Mouse (Mus musculus) lung, embryonic 16.5 days (tissue): ENCODE results near the gene Tmem235. TPM values are rescaled to one million over a fixed set of nuclear protein-coding genes. Genes with fewer than 3 reads are reported as not detected.

ENCODE experiments used
- ATAC-seq: fragments of 200-750 bp; cut with Nextera tagmentation; 2 replicates; pipeline ENCODE4 v1.8.0; 2017; ENCODE audit warnings: low read depth, mild to moderate bottlenecking, moderate library complexity
- H3K27ac ChIP-seq: fragments of 300-500 bp; sonication (generic); 2 replicates; pipeline ENCODE4 v1.5.1; 2014; ENCODE audit warnings: mild to moderate bottlenecking, control low read depth, low read length
- H3K27me3 ChIP-seq: fragments of 300-500 bp; sonication (generic); 2 replicates; pipeline ENCODE4 v1.6.1; 2014; ENCODE audit warnings: low read depth, low read length, mixed read lengths; ENCODE audit not compliant: control insufficient read depth, insufficient read depth
- H3K36me3 ChIP-seq: fragments of 300-500 bp; sonication (generic); 2 replicates; pipeline ENCODE4 v1.6.1; 2014; ENCODE audit warnings: low read length; ENCODE audit not compliant: control insufficient read depth, insufficient read depth
- H3K4me1 ChIP-seq: fragments of 300-500 bp; sonication (generic); replicated peaks from 2 replicates; pipeline ENCODE4 v1.6.1; 2014; ENCODE audit warnings: low read length, mixed read lengths; ENCODE audit not compliant: control insufficient read depth, insufficient read depth
- H3K4me2 ChIP-seq: fragments of 300-500 bp; sonication (generic); 2 replicates; pipeline ENCODE4 v1.6.1; 2014; ENCODE audit warnings: low read depth, low read length, control low read depth
- H3K4me3 ChIP-seq: fragments of 300-500 bp; sonication (generic); 2 replicates; pipeline ENCODE4 v1.5.1; 2014; ENCODE audit warnings: mild to moderate bottlenecking, low read length, control low read depth
- H3K9ac ChIP-seq: fragments of 300-500 bp; sonication (generic); 2 replicates; pipeline ENCODE4 v1.6.1; 2014; ENCODE audit warnings: low read length, control low read depth
- H3K9me3 ChIP-seq: fragments of 300-500 bp; sonication (generic); 2 replicates; pipeline ENCODE4 v1.6.1; 2016; ENCODE audit warnings: low read length; ENCODE audit not compliant: control insufficient read depth
- WGBS: fragments of 180-500 bp; shearing (Covaris S2); extraction: QIAGEN DNeasy Blood & Tissue Kit; methylation state at CpG from one replicate; pipeline ENCODE4 v1.1.7; 2014; 5-methylcytosine and 5-hydroxymethylcytosine counted together
- polyA plus RNA-seq: library from polyadenylated mRNA; unstranded; fragments of >200 nt; fragmentation: Nextera tagmentation; extraction: Ambion mirVana; gene quantifications from 2 replicates; pipeline ENCODE4 v1.2.1, GENCODE M21; 2015

Tmem235 gene
- polyA plus RNA-seq, 1 experiment from 2014 or later: not detected

DNA sequence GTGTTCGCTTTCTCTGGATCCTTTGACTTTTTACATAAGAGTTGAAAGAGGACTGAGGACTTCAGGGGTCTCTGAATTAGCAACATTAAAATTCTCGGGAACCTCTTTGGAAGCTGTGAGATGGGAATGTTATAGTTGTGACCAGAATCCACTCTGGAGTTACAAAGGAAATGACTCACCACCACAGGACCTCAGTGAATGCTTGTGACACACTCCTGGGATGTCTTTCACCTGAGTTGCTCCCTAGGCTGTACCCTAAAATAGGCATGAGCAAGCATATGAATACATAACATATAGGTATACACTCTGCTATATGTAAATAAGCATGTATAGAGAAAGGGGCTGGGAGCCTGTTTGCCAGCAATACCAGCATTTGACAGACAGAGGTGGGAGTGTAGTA lies 17.1 kb upstream of the Tmem235 start:
- no peaks in the 10 kb centered on the region for H3K36me3 ChIP-seq
- ATAC-seq: no peak
- no peak overlapping the region for H3K27ac ChIP-seq
- H3K9me3 ChIP-seq: no peaks in the 10 kb centered on the region
- H3K9ac ChIP-seq: no peak overlapping the region
- H3K4me1 ChIP-seq: peaks cover 8% of the 10 kb centered on the region
- WGBS: 85% methylated on average over 2 of the region's 2 CpGs
- H3K4me3 ChIP-seq: no peak overlapping the region
- H3K4me2 ChIP-seq: no peak overlapping the region
- no peaks in the 10 kb centered on the region for H3K27me3 ChIP-seq

DNA sequence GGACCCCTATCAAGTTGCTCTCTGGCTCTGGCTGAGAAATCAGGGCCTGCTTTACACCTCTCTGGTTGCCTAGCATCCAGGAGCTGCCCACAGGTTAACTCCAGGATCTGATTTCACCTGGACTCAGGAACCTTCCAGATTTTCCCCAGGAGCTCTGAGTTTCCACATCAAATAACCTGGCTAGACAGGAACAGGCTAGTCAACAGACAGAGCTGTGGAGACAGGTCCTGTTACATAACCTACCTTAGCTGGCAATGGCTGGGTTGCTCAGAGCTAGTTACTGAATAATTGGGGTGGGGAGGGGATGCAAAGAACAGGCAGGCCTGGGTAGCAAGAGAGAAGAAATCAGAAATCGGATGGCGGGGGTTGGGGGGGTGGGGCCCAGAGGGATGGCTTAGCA lies 15.6 kb upstream of the Tmem235 start:
- H3K27ac ChIP-seq: 0 out of 2 replicates have a peak overlapping the region, but pooled peaks have one; percentile 3
- no peak overlapping the region for H3K4me3 ChIP-seq
- H3K36me3 ChIP-seq: no peaks in the 10 kb centered on the region
- H3K9me3 ChIP-seq: no peaks in the 10 kb centered on the region
- WGBS: 54% methylated on average over 2 of the region's 2 CpGs
- peaks cover 13% of the 10 kb centered on the region for H3K4me1 ChIP-seq
- no peak overlapping the region for H3K4me2 ChIP-seq
- H3K9ac ChIP-seq: no peak overlapping the region
- no peak for ATAC-seq
- no peaks in the 10 kb centered on the region for H3K27me3 ChIP-seq

DNA sequence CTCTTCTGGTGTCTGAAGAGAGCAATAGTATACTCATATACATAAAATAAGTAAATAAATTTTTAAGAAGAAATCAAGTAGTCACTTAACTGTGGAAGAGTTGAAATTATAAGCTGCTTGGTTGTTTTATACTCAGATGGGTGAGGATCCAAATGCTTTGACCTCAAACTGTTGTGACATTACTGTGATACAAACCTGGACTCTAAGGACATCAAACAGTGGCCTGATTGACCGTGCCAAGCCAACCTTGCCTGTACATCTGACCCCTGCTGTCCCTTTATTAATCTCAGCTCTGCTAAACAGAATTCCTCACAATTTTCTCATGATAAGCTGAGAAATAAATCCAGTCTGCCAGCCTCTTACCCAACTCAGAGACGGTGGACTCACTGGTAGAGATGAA lies 14.9 kb upstream of the Tmem235 start:
- WGBS: 77% methylated on average over 2 of the region's 2 CpGs
- Histone ChIP-seq H3K27me3 (no peaks in the 10 kb centered on the region), H3K4me3 (no peak overlapping the region), H3K9ac (no peak overlapping the region), H3K4me2 (no peak overlapping the region), H3K27ac (no peak overlapping the region), H3K36me3 (no peaks in the 10 kb centered on the region), H3K9me3 (no peaks in the 10 kb centered on the region), H3K4me1 (peaks cover 19% of the 10 kb centered on the region)
- no peak for ATAC-seq

DNA sequence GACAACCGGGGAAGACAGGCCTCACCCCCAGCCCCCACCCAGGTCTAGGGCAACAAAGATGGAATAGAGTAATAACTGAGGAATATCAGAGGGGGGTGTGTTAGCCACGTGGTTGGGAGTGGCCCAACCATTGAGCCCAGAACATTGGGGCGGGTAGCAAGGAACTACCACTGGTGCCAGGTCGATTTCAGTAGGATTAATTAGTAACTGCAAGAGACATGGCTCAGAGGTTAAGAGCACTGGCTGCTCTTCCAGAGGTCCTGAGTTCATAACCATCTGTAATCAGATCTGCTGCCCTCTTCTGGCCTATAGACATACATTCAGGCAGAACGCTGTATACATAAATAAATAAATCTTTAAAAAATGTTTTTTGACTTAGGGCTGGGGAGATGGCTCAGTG lies 13.9 kb upstream of the Tmem235 start:
- H3K4me3 ChIP-seq: no peak overlapping the region
- no peaks in the 10 kb centered on the region; the same call in 1 of the 2 replicates for H3K36me3 ChIP-seq
- H3K27ac ChIP-seq: no peak overlapping the region
- 42% methylated on average over 5 of the region's 5 CpGs for WGBS
- no peak overlapping the region for H3K9ac ChIP-seq
- no peaks in the 10 kb centered on the region for H3K27me3 ChIP-seq
- no peak for ATAC-seq
- no peaks in the 10 kb centered on the region for H3K9me3 ChIP-seq
- H3K4me2 ChIP-seq: no peak overlapping the region
- peaks cover 23% of the 10 kb centered on the region for H3K4me1 ChIP-seq

DNA sequence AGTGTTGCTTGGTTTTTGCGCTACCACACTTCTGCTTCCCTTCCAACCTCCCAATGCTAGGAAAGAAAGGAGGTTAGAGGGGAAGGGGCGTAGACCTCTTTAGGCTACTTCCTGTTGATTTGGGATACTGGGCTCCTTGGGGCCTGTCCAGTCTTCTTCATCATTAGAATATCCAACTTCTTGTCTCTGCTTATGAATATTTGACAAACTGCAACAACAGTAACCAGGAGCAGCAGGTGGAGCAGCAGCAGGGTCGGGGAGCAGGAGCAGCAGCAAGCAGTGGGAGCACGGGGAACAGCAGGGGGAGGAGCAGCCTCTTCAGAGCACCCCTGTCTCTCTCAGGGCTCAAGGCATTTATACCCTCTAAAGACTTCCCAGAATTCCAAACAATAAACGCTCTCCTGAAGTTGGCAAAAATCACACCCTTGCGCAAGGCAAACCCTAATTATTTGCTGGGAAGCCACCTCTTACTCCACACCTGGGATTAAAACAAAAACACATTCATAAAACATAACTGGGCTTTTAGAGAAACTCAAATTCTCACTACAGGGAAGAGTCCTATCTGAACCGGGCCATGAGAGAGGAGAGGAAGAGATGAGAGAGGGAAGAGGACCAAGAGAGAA lies 12.8 kb upstream of the Tmem235 start:
- no peaks in the 10 kb centered on the region for H3K9me3 ChIP-seq
- H3K36me3 ChIP-seq: peaks cover 1% of the 10 kb centered on the region; the same call in 1 of the 2 replicates
- peak overlapping the region; percentile 60 for H3K4me2 ChIP-seq
- H3K27me3 ChIP-seq: no peaks in the 10 kb centered on the region
- H3K4me3 ChIP-seq: peak overlapping the region; percentile 75
- peaks cover 23% of the 10 kb centered on the region for H3K4me1 ChIP-seq
- H3K9ac ChIP-seq: peak overlapping the region; percentile 89
- 62% methylated on average over 7 of the region's 7 CpGs for WGBS
- no peak for ATAC-seq
- H3K27ac ChIP-seq: peak overlapping the region; percentile 99

DNA sequence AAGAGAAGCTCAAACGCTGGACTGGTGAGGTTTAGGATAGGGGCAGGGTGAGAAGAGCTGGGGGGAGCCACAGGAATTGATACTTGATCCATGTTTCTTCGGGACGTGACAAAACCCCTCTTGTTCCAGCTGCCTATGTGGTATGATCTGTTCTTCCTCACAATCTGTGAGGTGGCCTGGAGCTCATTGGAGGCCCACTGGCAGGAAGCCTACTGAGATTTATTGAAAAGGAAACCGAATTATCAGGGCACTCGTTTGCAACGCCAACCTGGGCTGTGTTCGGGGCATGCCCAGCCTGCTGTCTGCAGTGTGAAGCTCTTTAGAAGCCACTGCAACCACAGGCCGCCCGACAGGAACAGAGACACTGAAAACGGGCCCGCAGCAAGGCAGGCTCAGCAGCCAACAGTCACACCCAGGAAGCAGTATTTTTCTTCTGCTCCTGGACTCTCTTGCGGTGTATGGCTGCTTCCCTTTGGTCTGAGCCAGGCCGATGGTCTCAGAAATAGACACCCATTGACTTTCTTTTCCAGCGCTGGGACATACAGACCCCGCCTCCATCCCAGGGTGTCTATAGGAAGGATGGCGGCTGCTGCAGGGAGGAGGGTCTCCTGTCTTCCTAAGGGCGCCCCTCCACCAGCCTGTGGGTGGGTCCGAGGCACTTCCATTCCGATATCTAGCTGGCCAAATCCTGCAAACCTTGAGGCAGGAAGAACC lies 12.1 kb upstream of the Tmem235 start:
- Histone ChIP-seq H3K27me3 (no peaks in the 10 kb centered on the region), H3K36me3 (peaks cover 8% of the 10 kb centered on the region), H3K4me3 (peak overlapping the region; percentile 75), H3K9me3 (no peaks in the 10 kb centered on the region), H3K27ac (peak overlapping the region; percentile 99), H3K4me1 (peaks cover 23% of the 10 kb centered on the region), H3K4me2 (peak overlapping the region; percentile 60), H3K9ac (peak overlapping the region; percentile 89)
- peak; percentile 86 for ATAC-seq
- 4% methylated on average over 19 of the region's 19 CpGs for WGBS

DNA sequence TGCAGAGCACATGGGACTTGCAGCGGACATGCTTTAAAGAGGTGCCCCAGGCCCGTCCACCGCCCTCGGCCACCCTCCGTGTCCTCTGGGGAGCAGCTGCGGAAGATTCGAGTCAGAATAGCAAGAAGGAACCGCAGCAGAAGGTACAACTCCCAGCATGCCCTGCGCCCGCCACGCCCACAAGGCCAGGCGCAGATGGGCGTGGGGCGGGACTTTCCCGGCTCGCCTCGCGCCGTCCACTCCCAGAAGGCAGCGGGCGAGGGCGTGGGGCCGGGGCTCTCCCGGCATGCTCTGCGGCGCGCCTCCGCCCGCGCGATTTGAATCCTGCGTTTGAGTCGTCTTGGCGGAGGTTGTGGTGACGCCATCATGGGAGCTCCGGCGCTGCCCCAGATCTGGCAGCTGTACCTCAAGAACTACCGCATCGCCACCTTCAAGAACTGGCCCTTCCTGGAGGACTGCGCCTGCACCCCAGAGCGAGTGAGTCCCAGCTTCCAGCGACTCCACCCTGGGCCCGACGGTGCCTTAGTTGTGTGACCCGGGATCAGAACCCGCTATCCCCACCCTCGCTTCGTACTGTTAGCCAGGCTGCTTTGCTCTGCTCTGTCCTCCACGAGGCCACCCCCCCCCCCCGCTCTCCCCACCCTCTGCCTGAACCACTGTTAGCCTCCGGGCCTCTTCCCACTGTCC lies 11.4 kb upstream of the Tmem235 start, which contains the start of gene Birc5:
Birc5 (plus strand) TSS at position 267 of the 687 bp plus-strand sequence.
- Histone ChIP-seq H3K4me1 (peaks cover 23% of the 10 kb centered on the region), H3K4me3 (peak within 1 kb of the TSS; percentile 75), H3K27ac (peak within 1 kb of the TSS; percentile 99), H3K27me3 (no peaks in the 10 kb centered on the region), H3K9ac (peak within 1 kb of the TSS; percentile 89), H3K36me3 (peaks cover 13% of the 10 kb centered on the region), H3K4me2 (peak within 1 kb of the TSS; percentile 61), H3K9me3 (no peaks in the 10 kb centered on the region)
- peak; percentile 97 for ATAC-seq
- under 1% methylated on average over 51 of the region's 51 CpGs for WGBS

DNA sequence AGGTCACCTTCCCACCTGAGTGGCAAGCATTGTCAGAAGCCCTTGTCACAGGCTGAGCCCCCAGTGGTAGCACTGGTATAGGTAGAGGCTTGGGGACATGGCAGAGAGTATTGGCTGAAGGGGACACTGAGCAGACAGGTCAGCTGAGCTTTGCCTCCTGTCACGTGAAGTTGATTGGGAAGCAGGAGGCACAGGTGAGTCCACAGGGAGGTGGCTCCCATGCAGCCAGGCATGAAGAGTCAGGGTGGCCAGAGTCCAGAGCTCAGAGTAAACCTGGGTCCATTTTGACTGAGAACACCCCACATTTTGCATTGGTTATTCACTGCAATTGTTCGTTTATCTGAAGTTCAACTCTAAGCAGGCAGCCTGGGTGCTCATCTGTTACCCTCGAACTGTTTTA lies 7.7 kb upstream of the Tmem235 start:
- H3K36me3 ChIP-seq: peaks cover 36% of the 10 kb centered on the region
- 77% methylated on average over 3 of the region's 3 CpGs for WGBS

DNA sequence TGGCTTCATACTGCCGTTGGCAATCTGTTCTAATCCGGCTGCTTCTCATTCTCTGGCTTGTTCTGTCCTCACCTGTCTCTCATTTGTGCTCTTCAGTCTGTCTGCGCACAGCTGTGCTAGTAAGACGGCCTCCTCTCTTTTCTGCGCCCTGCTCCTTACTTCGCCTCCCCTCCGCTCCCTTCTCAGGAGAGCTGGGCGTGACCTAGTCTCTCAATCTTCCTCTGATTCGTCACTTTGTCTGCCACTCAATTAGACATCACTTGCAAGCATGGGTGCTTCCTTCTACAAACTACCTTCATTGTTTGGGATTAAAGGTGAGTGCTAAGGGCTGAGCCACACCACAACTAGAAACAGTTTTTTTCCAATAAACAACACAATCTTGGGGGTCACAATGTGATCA lies 6.3 kb upstream of the Tmem235 start:
- H3K36me3 ChIP-seq: peaks cover 36% of the 10 kb centered on the region
- no peak overlapping the region for H3K4me2 ChIP-seq
- H3K9me3 ChIP-seq: no peaks in the 10 kb centered on the region
- no peak for ATAC-seq
- H3K4me3 ChIP-seq: no peak overlapping the region
- H3K27ac ChIP-seq: no peak overlapping the region
- no peak overlapping the region for H3K9ac ChIP-seq
- 91% methylated on average over 9 of the region's 9 CpGs for WGBS
- H3K4me1 ChIP-seq: peaks cover 16% of the 10 kb centered on the region
- peaks cover 7% of the 10 kb centered on the region for H3K27me3 ChIP-seq

More for the DNA sequence above, 7.7 kb upstream of the Tmem235 start:
- Histone ChIP-seq H3K9me3 (no peaks in the 10 kb centered on the region), H3K9ac (no peak overlapping the region), H3K4me3 (no peak overlapping the region), H3K4me1 (peaks cover 21% of the 10 kb centered on the region), H3K27ac (no peak overlapping the region), H3K4me2 (no peak overlapping the region), H3K27me3 (no peaks in the 10 kb centered on the region)
- ATAC-seq: no peak
